Mouse (Mus musculus) spleen, adult 10 weeks (tissue): ENCODE measurements around the gene Gm1123. TPM values are rescaled to one million over a fixed set of nuclear protein-coding genes. Genes with fewer than 3 reads are reported as not detected.

Source experiments
- polyA plus RNA-seq: library from polyadenylated mRNA; stranded (reverse); fragments of 350-450 nt; fragmentation: Illumina TruSeq; extraction: RNeasy Lipid Tissue Mini Kit (QIAGEN cat#74804); gene quantifications from one replicate; pipeline ENCODE4 v1.2.3, GENCODE M21; 2015; ENCODE audit warnings: low replicate concordance; ENCODE audit not compliant: insufficient read depth

Gm1123 gene
- 0.15 TPM for polyA plus RNA-seq

GRCm38 (mm10) chr9:99035575-99035974, at the start of gene Gm1123:
Gm1123 (minus strand) TSS chr9:99035715.

GRCm38 (mm10) chr9:98985800-98986475, 49.6 kb downstream of the Gm1123 start, which contains the start of gene Faim:
Faim (plus strand) TSS chr9:98986373.

Other genes with a start within 250 kb of the Gm1123 start
- not detected for gene Prr23a1, start 193.2 kb downstream of the Gm1123 start, polyA plus RNA-seq
- gene Prr23a2, start 179.2 kb downstream of the Gm1123 start, polyA plus RNA-seq: not detected
- gene Prr23a3, start 170.9 kb downstream of the Gm1123 start, polyA plus RNA-seq: not detected
- gene 7420426K07Rik, start 132.6 kb downstream of the Gm1123 start, polyA plus RNA-seq: not detected
- gene Foxl2, start 80.4 kb downstream of the Gm1123 start, polyA plus RNA-seq: not detected
- gene Faim, start 49.3 kb downstream of the Gm1123 start, polyA plus RNA-seq: 61.9 TPM
- gene Pik3cb, start 104.9 kb upstream of the Gm1123 start, polyA plus RNA-seq: 17.3 TPM
- gene Faiml, start 201.5 kb upstream of the Gm1123 start, polyA plus RNA-seq: not detected
- gene Cep70, start 207.7 kb upstream of the Gm1123 start, polyA plus RNA-seq: 26.6 TPM